Mouse (Mus musculus) kidney, postnatal 25 days (tissue): ENCODE results near the gene Ugt1a7c.
A peak's percentile ranks its signal among the peaks of the same experiment; 100 is the strongest.
"Not testable (repeated sequence)": the region's sequence is repeated elsewhere in the genome, so short reads cannot be mapped to it uniquely, and the experiment has no call there.

ENCODE experiments used
- DNase-seq, 2 experiments: peaks; one replicate each; pipeline ENCODE4 v3.0.0; 2021; ENCODE audit warnings: mixed read lengths in 2 of 2

Gene Ugt1a7c

DNA sequence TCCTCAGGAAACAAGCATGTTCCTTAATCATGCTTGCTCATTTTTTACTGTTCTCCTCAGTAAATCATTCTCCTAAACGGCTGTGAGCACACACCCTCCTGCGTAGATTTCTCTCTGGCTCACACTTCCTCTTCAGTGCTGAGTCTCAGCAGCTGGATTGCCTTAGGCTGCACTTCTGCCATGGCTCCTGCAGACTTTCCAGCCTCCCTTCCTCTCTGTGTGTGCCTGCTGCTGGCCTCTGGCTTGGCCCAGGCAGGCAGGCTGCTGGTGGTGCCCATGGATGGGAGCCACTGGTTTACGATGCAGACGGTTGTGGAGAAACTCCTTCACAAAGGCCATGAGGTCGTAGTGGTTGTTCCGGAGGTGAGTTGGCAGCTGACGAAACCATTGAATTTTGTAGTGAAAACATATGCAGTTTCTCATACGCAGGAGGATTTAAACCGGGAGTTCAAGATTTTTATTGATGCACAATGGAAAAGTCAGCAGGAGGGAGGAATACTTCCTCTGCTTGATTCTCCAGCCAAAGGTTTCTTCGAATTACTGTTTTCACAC is at the start of gene Ugt1a7c:
Gene Ugt1a7c (plus strand): TSS at position 122 of the 552 bp plus-strand sequence.
- peak; percentile 23 to 67 for DNase-seq

DNA sequence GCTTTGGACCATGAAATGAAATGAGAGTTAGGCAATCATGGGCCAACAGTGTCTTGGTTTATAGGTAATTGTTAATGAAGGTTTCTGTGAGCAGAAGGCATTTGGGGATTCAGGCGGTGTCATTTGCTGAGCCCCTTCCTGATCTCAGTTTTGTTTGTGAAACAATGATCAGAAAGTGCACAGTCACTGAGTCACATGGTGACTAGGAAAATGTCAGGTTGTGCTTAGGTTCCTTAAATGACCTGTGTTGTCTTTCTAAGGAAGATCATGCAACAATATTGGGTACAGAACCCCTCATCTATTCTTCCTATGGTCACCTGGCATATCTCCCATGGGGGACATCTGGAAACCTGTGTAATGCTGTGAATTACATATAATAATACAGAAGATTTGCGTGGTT is 47.5 kb upstream of the Ugt1a7c start:
- DNase-seq, result not testable (repeated sequence)

DNA sequence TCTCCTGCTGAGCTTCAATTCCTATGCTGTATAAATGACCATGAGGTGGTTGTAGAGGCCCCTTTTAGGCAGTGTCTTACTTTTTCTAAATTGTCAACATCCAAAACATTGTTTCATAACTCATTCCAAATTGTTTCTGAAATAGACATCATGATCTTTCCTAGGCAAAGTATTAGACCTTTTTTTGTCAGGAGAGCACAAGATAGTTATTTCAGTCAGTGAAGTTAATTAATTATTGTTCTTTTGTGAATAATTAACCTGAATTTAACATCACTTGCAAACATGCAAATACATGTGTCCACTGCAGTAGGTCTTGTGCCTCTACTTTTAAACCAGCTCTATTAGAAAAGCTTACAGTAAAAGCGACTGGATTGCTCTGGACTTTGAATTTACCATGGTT is 39.8 kb upstream of the Ugt1a7c start, which contains the start of gene Ugt1a10:
Gene Ugt1a10 (plus strand): TSS at position 301 of the 400 bp plus-strand sequence.
- no peak for DNase-seq

DNA sequence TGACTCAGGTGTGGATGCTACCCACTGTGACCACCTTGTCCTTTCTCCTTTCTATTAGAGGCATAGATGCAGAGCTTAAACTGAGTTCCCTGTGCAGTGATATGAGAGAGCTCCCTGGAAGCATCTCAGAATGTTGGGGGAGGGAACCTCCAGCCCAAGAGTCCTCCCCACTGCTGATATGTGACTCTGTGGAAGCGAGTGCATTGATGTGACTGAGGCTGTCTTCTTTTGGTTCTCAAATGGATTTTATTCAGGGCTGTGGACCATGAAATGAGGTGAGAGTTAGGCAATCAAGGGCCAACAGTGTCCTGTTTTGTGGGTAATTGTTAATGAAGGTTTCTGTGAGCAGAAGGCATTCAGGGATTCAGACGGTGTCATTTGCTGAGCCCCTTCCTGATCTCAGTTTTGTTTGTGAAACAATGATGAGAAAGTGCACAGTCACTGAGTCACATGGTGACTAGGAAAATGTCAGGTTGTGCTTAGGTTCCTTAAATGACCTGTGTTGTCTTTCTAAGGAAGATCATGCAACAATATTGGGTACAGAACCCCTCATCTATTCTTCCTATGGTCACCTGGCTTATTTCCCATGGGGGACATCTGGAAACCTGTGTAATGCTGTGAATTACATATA is 28.3 kb upstream of the Ugt1a7c start:
- DNase-seq, result not testable (repeated sequence)

DNA sequence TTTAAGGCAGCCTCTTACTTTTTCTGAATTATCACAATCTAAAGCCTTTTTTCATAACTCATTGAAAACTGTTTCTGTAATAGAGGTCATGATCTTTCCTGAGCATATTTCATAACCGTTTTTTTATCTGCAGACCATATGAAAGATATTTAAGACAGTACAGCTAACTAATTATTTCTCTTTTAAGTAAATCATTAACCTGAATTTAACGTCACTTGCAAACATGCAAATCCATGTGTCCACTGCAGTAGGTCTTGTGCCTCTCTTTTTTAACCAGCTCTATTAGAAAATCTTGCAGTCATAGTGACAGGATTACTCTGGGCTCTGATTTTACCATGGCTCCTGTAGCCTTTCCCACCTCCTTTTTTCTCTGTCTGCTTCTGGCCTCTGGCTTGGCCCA is 24.4 kb upstream of the Ugt1a7c start, which contains the start of gene Ugt1a9:
Gene Ugt1a9 (plus strand): TSS at position 306 of the 400 bp plus-strand sequence.
- no peak for DNase-seq

DNA sequence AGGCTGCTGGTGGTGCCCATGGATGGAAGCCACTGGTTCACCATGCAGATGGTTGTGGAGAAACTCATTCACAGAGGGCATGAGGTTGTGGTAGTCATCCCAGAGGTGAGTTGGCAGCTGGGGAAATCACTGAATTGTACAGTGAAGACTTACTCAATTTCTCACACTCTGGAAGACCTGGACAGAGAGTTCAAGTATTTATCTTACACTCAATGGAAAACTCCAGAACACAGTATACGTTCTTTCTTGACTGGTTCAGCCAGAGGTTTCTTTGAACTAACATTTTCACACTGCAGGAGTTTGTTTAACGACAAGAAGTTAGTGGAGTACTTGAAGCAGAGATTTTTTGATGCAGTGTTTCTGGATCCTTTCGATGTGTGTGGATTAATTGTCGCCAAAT is 24.0 kb upstream of the Ugt1a7c start:
- DNase-seq, result no peak

DNA sequence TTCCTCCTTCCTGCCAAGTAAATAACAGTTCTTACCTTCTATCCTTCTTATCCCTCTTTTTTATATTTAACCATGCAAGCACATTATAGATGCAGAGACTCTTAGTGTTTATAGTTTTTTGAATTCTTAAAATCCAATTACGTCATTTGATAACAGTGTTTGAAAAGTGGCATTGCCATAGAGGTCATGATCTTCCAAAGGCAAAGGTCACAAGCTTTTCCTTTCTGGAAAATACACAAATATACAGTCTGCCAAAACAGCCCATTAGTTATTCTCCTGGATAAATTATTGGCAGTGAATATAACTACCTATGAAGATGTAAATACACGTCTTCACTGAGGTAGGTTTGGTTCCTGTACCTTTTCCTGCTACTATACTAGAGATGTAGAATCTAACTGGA is 20.4 kb upstream of the Ugt1a7c start:
- DNase-seq, result no peak

DNA sequence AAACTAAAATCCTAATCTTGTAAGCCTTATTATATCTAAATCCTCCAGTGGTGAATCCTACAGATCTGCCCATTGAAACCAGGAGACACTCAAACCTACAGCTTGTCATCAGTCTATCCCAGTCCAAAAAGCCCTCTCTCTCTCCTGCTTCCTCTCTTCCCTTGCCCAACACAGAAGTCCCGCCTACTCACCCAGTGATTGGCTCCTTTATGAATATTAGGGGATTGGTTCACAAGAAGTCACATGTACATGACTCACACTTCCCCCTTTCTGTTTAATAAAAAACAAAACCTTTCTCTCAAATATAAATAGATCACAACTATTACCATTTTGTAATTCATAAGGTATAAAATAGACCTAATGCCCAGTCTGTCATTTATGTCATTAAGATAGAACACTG is 17.7 kb upstream of the Ugt1a7c start:
- no peak for DNase-seq

DNA sequence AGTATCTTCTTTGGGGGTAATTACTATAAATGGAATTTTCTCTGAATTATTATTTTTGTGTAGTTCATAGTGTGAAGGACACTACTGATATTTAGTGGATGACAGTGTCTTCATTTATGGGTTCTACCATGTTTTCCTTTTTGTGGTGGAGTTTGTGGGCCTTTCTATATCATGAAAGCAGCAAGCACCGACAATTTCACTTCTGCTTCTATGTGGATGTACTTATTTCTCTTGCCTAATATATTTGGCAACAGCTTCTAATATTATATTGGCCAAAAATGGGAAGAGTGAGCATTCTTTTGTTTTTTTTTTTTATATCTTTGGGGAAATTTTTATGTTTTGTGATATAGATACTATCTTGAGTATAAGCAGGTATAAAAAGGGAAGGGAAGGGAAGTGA is 13.2 kb upstream of the Ugt1a7c start:
- no peak for DNase-seq

DNA sequence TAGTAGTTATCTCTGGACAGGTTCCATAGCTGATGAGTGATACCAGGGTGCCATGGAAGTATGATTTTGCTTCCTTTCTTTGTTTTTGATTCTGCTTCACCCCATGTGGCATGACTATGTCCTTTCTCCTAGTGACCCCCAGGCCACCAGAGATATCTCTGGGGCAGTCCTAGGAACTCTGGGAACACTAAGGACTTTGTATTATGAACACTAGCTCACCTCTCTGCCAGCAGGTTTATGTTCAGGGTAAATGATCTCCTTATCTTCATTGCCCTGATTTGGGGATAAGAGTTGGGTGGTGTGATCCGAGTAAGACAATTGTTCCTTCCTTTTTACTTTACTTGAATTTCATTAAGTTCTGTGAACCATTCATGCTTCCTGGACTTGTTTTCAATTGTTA is 8.7 kb upstream of the Ugt1a7c start:
- DNase-seq, result no peak

DNA sequence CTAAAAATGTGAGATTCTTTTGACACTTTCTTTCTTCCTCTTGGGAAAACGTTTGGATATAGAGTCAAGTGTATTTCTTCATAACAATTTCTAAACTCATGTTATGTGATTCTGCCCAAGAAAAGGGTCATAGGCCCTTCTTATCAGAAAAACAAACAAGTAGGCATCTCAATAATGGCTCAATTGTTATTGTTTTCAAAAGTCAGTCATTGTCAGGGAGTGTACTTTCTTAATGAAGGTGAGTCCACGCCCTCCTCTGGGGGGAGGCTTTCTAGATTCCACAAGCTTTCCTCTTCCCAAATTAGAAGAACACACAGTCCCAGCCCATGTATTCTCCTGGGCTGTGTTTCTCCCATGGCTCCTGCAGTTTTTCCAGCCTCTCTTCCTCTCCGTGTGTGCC is 7.3 kb upstream of the Ugt1a7c start, which contains the start of gene Ugt1a8:
Gene Ugt1a8 (plus strand): TSS at position 301 of the 400 bp plus-strand sequence.
- DNase-seq, result no peak

DNA sequence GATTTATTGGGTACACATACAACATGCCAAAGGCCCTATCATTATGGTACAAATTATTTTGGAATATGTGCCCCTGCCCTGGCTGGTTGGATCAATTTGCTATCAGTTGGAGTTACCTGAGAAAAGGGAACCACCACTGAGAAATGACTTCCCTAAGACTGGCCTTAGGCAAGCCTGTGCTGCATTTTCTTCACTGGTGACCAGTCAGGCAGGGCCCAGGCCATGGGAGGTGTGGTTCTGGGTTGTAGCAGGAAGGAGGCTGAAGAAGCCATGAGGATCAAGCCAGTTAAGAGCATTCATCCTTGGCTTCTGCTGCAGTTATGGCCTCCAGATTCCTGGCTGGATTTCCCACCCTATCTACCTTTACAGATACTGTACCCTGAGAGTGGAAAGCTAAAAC is 2.5 kb upstream of the Ugt1a7c start:
- no peak for DNase-seq

DNA sequence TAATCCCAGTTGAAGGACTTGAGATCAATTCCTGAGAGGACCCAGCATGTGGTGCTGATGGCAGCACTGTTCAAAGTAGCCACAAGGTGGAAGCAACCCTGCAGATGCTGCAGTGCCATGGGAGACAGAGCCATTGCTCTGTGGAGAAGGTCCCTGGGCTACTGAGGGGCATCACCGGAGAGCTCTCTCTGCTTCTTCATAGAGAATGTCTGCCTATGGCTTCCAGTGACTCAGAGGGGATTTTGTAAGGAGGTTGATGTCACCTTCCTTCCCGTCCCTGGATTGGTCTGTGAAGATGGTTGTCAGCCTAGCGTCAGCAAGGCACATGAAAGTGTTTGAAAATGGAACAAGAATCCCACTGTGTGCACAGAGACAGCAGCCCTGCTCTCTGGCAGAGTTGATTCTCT is 589 bp upstream of the Ugt1a7c start:
- DNase-seq, result peak; percentile 30 to 49

DNA sequence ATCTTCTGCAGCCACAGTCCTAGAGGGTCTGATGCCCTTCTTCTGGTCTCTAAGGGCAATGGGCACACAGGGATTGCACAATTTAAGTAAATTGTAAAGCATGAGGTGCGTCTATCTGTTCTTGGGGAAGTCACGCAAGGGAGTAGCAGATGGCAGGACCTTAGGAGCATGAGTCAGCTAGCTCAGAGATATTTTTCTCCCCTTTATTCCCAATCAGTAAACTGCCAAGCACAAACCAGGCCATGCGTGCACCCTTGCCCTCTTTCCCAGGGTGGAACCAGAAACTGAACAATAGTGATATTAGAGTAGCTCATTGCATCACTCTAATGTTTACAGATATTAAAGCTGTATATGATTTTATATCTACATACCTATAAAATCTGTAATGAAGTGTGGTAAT is 3.7 kb downstream of the Ugt1a7c start:
- DNase-seq, result not testable (repeated sequence)

DNA sequence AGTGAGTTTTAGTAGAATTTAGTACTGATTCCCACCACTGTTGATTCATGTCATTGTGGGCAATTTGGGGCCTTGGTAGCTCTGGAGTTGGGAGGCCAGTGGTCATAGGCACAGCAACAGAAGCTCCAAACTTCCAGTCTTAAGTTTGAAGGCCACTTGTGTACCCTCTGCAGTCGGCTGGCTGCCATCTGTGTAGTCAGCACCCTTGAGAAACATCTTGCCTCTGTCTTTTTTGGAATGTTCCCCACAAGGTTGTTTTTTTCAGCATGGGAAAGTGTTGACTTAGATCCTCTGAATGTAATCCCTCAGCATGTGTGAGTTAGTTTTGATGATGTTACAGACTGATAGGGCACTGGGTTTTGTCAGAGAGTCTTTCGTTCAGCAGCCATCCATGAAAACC is 4.8 kb downstream of the Ugt1a7c start:
- not testable (repeated sequence) for DNase-seq

DNA sequence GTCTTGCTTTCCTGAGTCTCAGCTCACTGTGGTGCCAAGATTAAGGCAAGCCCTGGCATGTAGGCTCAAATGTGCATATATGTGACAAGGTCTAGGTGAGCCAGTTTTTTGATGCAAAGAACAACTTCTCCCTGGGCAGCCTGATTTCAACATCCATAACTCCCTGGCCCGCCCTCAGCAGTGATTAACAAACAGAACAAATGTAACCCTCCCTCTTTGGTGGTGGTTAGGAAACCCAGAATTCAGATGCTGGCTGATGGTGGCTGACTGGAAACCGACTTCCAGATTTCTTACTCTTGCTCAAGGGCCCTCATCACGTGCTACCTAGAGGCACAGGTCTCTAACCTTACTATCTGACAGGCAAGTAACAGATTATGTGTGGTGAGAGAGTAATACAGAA is 8.2 kb downstream of the Ugt1a7c start, which contains the start of gene Ugt1a6b:
Gene Ugt1a6b (plus strand): TSS at position 234 of the 400 bp plus-strand sequence.
- DNase-seq, result not testable (repeated sequence)

DNA sequence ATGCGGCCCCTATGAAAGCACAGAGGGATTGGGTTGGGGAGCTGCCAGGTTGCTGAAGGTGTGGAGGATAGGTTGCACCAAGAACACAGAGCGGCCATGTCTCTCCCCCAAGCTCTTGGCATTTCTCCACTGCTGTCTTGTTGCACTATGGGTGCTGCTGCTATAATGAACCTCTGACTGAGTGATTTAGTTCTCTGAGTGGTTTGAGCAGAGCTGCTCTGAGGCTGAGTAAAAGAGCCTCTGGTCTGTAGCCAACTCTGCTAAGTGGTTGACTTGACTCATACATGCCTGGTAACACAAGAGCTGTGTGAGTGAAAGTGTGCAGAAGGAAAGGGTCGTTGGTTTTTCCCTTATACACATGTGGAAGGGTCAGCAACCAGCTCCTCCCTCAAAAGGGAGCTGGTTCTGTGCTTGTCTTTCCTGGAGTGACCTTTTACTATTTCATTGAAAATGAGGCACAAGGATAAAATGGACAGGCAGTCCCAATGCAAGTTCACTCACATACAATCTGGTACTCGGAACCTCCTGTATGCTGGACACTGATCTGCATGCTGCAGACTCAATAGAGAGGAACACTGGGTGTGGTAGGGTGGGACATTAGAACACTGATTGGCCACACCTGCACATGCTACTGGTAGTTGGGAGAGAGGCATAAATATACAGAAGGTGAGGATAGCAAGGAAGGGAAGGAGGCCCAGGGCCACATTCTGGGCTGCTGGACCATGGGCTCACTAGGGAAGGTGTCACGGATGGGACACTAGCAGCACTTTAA is 9.0 kb downstream of the Ugt1a7c start:
- not testable (repeated sequence) for DNase-seq

DNA sequence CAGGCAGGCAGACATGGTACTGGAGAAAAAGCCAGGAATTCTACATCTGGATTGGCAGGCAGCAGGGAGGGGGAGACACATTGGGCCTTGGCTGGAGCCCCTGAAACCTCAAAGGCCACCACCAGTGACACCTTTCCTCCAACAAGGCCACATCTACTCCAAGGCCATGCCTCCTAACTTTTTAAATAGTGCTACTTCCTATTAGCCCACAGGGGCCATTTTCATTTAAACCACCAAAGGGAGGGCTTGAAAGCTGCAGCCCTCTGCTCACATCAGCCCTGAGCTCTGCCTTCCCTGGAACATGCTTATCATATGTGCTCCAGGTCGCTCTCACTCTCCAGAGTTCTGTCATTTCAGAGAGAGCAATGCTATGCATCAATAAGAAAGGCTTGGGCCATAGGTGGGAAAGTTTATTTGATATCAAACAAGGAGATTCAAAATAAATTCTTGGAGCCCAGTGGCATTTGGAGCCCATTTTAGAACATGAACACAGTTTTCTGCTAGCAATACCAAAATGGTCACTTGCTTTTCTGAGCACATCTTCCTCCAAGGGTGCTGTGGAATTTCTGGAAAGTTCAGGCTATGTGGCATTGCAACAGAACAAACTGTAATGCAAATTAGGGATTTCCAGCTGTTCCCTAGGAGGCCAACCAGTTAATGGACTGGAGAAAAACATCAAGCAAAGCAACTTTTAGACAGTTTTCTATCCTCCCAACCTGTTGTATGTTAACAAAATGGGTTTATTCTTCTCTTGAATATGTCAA is 10.0 kb downstream of the Ugt1a7c start:
- no peak for DNase-seq

DNA sequence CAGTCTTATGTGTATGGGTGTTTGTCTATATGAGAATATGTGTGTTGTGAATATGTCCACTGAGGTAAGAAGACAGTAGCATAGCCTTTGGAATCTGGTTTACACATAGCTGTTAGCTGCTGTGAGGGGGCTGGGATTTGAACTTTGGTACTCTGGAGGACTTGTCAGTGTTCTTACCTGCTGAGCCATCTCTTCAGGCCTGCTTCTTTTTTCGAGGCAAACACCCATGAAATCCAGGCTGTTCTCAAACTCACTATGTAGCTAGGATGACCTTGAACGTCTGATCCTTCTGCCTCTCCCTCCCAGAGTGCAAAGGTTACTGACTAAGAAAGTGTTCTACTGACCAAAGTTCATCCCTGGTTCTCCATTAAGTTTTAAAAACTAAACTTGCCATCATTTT is 10.8 kb downstream of the Ugt1a7c start:
- peak; percentile 44 to 75 for DNase-seq

DNA sequence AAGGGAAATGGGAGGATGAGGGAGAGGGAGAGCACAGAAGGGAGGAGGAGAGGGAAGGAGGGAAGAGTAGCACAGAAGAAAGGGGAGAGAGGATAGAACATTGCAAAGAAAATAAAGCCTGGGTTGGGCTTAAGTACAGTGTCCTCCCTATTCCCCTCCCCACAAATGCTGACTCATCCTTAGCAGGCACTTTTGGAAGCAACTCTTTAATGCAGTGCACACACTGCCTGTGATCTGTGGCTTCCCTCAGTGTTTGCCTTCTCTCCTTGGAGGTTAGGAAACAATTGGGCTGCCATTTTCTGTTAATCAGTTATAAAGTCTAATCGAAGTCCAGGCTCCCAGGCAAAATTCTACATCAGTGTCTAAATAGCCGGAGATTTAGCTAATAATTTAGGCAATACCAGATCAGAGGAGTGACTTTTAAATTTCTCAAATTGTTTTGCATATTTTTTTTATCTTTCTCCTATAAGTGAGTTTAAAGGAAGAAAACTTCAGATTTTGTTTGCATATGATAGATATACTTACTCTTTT is 14.2 kb downstream of the Ugt1a7c start:
- DNase-seq, result not testable (repeated sequence)

DNA sequence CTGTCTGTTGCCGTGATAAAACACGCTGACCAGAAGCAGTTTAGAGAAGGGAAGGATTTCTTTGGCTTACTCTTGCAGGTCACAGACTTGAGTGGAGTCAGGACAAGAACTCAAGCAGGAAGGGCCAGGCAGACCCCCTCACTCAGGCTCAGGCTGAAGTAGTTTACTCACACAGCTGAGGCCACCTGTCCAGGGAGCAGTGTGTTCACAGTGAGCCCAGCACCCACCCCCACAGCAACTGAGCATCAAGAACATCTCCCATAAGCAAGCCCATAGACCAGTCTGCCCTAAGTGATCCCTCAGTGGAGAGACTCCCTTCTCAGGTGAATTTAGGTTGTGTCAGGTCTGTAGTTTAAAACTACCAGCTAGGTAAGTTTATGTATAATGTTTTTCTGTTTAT is 14.7 kb downstream of the Ugt1a7c start:
- not testable (repeated sequence) for DNase-seq

DNA sequence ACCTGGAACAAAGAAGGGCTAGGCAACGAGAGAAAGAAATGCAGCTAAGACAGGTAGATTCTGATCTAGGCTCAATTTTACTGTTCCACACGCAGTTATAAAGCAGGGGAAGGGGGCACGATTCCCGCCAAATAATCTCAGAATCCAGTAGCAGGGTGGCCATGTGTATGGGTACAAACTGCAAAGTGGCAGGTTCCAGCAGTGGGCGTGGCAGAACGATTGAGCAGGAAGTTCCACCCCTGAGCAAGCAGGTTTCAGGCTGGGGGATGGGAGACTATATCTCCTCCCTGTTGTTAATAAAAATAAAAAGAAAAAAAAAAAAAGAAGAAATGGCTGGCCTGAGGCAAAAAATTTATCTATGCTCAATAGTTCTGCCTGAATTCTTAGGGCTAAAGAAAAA is 17.9 kb downstream of the Ugt1a7c start:
- not testable (repeated sequence) for DNase-seq

DNA sequence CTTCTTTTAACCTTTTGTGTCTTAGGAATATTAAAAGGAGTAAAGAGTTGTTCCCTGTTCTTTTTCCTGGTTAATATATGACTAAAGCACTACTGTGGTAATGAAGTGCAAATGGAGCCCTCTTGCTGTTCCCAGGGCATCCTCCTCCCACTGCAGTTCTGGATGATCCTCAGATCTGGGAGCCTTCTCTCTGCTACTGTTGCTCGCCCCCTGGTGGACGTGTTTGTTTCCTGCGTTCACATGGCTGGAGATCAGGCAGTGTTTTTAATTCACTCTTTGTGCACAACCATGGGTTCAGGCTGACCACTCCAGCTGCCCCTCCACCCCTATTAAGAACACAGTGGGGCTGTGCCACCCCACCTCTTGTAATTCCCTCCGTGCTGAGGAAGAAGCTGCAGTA is 25.7 kb downstream of the Ugt1a7c start:
- DNase-seq, result not testable (repeated sequence)
